Mouse (Mus musculus): ENCODE results near the gene Mvb12a.
"Not testable (repeated sequence)": the region's sequence is repeated elsewhere in the genome, so short reads cannot be mapped to it uniquely, and the experiment has no call there.

The Mvb12a gene

DNA sequence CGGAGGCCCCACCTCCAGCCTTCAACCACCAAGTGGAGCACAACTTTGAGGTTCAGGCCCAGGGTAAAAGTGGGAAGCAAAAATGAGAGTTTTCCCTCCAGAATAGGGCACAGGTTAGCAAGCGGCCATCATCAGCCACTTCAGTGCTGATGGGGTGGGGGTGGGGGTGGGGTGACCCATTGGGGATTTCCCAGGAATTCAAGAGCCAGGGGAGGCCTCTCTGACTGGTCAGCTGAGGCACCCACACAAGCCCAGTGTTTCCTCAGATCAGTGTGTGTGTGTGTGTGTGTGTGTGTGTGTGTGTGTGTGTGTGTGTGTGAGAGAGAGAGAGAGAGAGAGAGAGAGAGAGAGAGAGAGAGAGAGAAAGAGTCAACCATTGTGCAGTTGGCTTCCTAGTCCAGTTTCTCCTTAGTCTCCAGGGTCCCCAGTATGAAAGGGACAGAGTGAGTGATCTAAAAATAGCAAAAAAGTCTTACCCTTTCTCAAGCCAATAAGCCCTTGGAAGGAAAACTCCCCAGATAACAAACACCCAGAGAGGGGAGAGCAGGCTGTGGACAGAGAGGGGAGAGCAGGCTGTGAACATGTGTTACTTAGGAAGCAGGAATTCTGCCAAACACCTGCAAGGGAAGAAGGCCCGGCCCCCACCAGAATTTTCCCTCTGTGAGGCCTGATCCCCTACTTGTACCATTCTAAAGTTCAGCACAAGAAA is 15.4 kb upstream of the Mvb12a start:
- no peak for DNase-seq (ENCODE audit: low spot score)

DNA sequence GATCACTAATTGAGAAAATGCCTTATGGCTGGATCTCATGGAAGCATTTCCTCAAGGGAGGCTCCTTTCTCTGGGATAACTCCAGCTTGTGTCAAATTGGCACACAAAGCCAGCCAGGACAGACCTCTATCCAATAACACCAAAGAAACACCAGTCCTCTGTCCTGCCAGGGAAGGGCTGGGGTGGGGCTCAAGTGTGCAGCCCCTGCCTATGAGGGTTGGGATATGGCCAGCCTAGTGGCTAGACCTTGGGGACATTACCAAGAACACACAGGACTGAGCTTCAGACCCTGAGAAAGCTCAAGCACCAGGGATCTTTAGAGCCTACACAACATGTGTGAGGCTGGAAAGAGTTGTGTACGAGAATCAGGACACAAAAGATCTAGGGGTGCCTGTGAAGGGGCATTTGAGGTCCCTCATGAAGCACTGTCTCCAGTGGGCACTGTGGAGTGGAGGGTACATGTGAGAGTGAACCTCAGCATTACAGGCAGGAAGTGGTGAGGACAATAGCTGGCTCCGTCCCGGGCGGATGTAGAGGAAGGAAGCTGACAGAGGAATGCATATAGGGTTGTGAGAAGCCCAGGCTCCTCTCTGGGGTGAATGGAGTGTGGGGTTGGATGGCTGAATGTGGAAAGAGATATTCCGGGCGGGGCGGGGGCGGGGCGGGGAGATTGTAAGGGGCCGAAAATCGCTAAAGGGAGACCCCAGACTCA is 14.2 kb upstream of the Mvb12a start:
- DNase-seq (ENCODE audit: low spot score) = no peak

DNA sequence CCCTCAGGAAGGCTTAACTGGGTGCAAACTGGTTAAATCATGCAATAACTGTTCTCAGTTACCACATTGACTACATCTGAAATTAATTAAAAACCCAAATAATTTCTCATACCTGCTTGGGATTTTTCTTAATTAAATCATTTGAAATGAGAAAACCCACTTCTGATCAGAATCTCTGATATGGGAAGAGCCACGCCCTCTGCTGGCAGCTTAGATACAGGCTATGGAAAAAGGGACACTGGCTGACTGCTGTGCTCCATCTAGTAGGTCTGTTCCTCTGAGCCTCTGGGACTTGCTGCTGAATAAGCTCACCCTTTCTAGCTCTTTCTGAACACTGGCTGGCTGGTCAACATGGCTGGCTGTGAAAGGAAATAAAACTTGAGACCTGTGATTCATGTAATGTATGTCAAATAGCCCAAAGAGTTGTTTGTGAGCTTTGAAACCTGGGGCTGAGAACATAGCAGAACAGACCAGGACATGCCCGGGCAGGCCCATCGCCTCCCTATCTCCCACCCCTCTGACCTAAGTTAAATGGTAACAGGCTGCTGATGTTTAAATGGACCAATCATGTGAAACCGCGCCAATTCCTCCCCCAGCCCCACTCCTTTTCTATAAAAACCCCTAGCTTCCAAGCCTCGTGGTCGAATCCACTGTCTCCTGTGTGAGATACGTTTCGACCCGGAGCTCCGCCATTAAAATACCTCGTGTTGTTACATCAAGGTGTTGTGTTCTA is 11.8 kb upstream of the Mvb12a start:
- not testable (repeated sequence) for DNase-seq (ENCODE audit: low spot score)

DNA sequence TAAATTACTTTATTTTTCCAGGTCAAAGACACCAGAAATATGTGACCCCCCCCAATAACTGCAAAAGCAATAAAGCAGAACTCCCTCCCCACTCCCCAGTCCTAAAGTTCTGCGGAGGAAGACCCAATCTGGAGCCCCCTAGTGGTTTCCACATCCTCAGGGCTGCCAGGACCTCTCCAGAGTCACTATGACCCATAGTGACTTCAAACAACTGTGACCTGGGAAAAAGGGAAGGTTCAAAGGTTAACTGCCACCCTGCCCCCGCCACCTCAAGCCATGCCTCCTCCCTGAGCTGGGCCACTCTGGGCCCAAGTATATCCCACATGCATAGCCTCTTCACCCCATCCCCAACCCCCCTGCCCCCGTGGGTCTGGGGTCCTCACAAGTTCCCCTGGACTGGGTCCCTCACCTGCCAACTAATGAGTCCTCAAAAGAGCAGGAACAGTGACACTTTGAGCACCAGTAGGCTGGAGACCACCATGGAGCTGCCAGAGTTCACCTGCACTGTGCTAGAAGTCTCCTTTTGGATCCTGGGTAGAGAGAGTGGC is 8.4 kb upstream of the Mvb12a start:
- no peak for DNase-seq (ENCODE audit: low spot score)

DNA sequence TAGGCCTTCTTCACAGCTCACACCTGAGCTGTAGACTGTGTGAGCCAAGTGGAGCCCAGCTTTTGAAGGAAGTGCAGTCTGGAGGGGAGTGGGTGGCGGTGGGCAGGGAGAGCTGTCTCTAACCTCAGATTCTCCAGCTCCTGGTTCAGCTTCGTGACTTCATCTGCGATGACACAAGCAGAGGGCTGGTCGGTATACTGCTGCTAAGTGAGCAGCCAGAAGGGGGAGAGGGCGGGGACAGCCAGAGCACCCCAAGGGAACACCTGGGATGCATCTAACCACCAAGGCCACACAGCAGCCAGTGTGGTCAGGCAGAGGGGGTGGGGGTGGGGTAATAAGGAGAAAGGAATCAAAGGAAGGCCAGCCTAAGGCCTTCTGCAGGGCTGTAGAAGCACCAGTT is 7.1 kb upstream of the Mvb12a start:
- no peak for DNase-seq (ENCODE audit: low spot score)

DNA sequence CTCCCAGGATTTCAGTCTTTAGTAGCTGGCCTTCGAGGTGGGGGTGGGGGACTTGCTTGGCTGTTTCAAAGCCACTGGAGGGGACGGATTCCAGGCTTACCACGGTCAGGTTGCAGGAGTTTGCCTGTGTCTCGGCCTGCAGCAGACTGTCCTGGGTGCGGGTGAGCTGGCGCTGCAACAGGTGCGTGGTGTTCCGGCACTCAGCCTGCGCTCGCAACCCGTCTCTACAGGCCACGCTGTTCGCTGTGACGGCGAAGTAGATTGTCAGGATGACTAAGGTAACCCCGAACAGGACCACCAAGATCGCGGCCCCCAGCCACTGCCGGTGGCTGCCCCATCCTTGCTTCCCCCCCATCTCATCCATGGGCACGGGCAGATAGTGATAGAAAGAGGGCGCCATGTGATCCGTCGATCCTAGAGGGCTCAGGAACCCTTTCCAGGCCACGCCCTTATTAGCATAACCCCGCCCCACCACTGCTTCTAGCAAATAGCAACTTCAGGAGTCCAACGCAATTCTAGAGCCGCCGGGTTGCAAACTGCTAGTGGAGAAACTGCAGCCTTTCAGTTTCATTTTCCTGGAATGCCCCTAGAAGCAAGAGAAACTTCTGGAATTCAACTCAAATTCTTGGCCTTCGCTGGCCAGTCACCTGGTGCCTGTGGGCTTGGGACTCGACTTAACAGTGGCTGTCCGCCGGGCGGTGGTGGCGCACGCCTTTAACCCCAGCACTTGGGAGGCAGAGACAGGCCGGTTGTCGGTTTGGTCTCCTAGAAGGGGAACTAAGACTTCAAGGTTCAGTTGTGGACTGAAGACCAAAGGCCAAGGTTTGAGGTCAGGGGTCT is 5.5 kb upstream of the Mvb12a start, which contains the start of gene Bst2:
TSS of gene Bst2 (minus strand) at position 429 of the 840 bp plus-strand sequence.
- peak; percentile 79 for DNase-seq (ENCODE audit: low spot score)

DNA sequence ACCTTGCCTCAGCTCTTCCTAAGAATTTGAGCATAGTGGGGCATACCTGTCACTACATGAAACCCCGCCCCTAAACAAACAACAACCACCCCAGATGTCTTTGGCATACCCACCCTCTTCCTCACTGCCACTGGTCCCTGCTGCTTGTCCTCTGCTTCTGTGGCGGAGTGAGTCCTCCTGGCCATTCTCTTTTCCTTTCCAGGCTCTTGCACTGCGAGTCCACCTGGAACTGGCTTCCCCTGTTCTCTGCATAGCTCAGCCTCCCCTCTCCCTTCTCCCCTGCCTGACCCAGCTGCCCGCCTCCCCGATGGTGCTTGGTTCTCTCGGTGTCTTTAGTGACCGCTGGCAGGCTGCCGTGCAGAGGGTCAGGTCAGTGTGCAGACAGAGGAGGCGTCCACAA is 1.0 kb downstream of the Mvb12a start:
- no peak for DNase-seq (ENCODE audit: low spot score)

DNA sequence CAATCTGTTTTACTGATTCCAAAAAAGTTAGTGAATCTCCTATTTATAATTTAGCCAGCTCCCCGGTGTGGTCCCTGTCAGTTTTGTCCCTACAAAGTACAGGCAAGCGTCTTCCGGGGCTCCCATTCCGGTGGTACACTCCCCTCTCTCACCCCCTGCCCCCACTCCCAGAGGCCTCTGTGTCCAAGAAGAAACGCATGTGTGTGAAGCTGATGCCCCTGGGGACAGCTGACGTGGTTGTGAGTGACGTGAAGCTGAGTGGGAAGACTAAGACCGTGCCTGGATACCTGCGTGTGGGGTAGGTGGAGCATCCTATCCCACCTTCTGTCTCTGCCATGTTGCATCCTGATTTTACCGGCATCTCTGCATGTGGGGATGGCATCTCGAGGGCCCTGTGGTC is 2.3 kb downstream of the Mvb12a start:
- no peak for DNase-seq (ENCODE audit: low spot score)

DNA sequence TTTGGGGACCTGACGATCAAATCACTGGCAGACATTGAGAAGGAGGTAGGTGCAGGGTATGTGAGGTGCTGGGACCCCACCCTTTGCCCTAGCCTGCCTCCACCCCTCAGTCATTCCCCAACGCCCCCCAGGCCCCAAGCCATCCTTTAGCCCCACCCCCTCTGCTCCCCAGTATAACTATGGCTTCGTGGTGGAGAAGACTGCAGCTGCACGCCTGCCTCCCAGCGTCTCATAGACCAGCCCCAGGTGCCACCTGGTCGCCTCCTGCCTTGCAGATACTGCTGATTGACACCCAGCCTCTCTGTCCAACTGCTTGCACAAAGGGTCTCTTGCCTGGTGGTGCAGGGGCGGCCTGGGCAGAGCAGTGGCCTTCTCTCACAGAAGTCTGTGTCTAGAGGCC is 4.9 kb downstream of the Mvb12a start:
- DNase-seq (ENCODE audit: low spot score) = no peak

DNA sequence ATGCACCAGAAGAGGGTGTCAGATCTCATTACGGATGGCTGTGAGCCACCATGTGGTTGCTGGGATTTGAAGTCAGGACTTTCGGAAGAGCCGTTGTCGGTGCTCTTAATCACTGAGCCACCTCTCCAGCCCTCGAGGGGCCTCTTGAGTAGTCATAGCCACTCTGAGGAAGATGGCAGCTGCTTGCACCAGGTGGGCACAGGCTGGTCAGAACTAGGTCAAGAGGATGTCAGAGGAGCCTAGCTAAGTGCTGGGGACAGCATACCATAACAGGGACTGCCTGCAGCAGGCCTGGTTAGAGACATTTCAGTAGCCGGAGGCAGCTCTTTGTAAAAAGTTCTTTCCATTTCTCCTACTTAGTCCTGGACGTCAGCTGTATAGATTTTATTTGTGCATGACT is 8.0 kb downstream of the Mvb12a start:
- no peak for DNase-seq (ENCODE audit: low spot score)

DNA sequence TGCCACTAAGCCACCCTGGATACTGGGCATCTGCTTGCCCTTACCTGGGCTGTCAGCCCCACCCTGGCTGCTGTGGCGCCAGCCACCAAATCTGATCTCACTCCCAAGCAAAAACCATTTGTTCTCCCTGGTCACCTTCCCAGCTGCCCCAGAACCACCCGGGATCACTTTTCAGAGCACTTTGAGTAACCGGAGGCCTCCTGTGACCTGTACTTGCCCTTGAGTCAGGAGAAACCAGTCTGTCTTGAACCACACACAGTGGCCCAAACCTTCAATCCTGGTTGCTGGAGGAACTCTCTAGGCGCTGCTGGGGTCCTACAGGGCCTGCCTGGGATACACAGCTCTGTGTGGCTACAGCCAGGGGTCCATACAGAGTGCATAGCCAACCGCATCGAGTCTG is 10.0 kb downstream of the Mvb12a start:
- DNase-seq (ENCODE audit: low spot score) = no peak

DNA sequence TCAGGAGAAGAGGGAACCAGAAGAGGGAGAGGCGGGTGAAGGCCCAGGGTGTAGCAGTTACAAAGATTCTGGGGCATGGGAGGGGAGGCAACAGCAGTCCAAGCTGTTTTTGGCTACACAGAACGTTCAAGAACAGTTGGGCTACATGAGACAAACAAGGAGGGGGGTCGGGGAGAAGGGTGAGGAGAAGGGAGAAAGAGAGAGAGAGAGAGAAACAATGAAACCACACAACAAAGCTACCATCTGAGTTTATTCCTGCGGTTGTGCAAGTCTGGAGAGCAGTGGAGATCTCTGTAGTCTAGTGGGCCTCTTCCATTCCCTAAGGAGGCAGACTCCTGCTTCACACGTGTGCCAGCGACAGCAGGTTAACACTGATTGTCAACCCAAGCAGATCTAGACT is 11.3 kb downstream of the Mvb12a start:
- DNase-seq (ENCODE audit: low spot score) = no peak

DNA sequence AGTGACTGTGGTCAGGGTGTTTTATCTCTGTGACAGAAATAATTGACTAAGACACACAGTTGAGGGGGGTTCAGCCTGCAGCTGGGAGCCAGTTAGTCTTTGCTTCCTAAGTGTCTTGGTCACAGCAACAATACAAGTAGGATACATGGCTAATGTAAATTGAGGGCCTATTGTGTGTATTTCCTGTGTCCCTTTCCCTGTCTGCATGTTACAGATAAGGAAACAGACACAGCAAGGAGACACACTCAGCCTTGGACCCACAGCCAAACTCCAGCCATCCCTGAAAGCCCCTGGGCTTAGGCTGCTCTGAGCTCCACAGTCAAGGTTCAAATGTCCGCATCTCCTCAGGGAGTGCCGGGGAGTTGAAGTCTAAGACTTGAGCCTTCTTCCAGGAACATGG is 11.9 kb downstream of the Mvb12a start:
- DNase-seq (ENCODE audit: low spot score) = no peak

DNA sequence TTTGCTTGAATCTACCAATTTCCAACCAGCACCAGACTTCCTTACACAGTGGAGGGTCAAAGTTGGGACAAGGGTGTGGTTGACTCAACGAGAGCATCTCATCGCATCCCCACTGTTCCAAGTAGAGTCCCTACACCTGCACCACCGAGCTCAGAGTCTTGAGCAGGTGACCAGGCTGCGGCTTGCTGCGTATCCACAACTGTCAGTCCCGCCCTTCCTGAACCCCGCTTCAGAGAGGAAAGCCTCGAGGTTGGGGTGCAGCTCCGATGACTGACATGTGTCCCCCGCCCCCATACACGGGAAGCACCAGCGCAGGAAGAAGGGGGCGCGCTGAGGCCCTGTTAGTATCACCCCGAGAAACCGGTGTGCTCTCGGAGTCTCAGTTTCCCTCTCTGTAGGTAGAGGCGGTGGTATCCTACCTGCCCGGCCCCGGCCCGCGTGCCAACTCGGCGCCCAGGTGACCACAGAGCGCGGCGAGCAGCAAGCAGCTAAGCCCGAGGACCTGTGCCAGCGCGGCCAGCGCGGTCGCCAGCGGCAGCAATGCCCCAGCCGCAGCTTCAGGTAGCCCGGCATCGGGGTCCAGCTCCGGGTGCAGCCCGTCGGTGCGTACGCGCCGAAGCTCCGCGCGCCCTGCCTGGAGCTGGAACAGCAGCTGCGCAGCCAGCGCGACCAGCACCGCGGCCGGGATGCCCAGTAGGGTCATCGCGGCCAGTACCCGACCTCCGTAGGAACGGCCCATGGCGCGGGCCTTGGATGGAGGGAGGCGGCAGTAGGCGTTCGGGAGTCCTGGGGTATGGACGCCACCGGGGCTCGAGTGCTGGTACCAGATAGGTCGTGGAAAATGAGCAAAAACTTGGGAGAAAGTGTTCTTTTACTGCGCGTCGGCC is 15.6 kb downstream of the Mvb12a start, which contains the start of gene Tmem221:
TSS of gene Tmem221 (minus strand) at position 801 of the 887 bp plus-strand sequence.
- no peak for DNase-seq (ENCODE audit: low spot score)

DNA sequence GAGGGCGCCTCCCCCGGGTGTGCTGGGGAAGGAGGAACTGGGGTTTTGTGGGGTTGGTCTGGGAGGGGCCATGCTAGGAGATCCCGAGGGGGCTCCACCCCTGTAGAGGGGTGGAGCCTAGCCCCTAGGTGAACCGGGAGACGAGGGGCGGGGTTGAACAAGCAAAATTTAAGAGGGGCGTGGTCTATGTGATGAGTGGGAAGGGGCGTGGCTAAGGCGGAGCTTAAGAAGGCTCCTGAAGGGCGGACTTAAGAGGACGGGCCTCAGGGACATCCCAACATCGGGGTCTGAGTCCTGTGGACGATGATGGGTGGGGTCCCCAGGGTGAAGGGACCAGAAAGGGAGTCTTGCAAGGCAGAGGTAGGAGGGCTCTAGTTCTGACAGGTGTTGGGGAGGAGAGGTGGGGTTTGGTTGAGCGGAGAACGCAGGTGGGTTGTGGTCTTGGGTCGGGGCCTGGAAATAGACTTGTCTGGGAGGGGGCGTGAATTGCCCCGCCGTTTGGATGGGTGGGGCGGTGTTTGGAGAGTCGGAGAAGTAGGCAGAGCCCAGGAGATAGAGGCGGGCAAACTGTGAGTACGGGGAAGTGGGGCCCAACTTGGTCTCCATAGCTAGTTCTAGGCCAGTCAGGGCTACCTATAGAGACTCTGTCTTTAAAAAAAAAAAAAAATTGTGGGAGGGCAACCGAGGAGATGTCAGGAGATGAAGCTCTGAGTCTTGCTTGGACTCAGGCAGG is 16.4 kb downstream of the Mvb12a start:
- peak; percentile 67 for DNase-seq (ENCODE audit: low spot score)

DNA sequence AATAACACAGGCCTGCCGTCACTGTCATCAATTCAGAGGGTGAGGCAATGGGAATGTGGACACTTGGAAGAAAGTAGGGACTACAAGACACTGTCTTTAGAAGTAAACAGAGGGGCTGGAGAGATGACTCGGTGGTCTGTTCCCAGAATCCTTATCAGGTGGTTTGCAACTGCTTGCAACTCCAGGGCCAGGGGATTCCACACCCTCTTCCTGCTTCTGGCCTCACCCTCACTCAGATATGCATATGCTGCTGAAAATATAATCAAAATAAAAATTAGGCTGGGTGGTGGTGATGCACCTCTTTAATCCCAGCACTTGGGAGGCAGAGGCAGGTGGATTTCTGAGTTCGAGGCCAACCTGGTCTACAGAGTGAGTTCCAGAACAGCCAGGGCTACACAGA is 17.3 kb downstream of the Mvb12a start:
- DNase-seq (ENCODE audit: low spot score) = no peak

DNA sequence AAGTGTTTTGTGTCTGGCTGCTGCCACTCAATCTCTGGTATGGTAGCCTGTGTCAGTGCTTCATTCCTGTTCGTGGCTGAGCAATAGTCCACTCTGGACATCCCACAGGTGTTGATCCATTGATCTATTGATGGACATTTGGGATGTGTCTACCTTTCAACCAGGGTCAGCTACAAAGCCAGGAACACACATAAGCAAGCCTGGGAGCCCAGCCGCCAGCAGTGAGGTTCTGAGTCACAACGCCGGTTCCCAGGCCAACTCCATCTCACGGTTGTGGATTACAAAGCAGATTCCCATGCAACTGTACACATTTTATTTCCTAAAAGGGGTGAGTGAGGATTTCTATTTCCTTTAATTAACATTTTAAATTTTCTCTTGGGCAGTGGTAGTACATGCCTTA is 18.0 kb downstream of the Mvb12a start:
- DNase-seq (ENCODE audit: low spot score) = no peak

DNA sequence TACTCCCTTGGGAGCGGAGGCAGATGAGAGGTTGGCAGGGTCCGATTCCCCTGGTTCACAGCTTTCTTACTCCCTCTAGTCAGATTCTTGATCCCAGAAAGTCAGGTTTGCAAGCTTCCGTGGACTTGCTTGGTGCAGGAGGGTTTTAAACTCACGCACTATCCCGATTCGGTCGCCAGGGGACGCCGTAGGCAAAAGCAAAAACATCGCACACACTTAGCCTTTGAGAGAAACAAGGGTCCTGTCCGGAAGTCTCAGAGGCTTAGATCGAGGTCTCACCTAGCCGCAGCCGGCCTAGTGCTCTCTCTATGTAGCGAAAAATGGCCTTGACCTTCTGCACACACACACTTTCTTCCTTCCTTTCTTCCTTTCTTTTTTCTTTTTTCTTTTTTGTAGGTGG is 18.7 kb downstream of the Mvb12a start:
- peak; percentile 54 for DNase-seq (ENCODE audit: low spot score)

DNA sequence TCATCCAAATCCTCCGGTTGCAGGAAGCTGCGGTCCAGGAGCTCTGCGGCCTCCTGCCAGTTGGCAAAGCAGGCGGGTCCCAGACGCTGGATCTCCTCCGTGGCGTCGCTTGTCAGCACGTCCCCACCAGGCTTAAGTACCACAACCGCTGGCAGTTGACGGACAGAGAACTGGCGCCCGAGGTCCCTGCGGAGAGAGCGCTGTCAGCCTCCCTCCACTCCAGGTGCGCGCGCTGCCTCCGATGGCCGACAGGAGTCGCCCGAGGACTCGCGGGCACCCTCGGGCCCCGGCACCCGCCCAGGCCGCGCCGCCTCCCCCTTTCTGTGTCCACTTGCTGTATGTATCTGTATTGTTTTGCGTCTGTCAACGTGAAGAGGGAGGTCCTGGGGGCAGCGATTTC is 20.0 kb downstream of the Mvb12a start:
- peak; percentile 86 for DNase-seq (ENCODE audit: low spot score)

DNA sequence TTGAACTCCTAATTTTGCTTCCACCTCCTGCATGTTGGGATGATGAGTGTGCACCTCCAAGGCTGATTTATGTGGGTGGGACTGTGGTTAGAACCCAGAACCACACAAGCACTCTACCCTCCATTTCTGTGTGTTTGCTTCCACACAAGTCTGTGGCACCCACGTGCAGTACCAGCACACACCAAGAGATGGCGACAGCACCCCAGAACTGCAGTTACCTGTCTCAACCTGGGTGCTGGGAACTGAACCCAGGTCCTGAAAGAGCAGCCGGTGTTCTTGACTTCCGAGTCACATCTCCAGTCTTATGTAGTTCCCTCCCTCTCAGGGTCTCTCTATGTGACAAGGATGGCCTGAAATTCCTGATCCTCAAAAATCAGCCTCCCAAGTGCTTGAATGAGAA is 21.3 kb downstream of the Mvb12a start:
- DNase-seq (ENCODE audit: low spot score) = no peak
